Mouse (Mus musculus) spleen, embryonic (tissue): ENCODE results near the gene Tomm22.
"Not testable (repeated sequence)": the region's sequence is repeated elsewhere in the genome, so short reads cannot be mapped to it uniquely, and the experiment has no call there.

Experiments
- CTCF ChIA-PET: fragments of 350-600 bp; sonication (Branson Sonifier 250); formaldehyde crosslinking; loops from one replicate; lab custom pipeline; 2022; lab: Charles Lee

Tomm22 gene

DNA sequence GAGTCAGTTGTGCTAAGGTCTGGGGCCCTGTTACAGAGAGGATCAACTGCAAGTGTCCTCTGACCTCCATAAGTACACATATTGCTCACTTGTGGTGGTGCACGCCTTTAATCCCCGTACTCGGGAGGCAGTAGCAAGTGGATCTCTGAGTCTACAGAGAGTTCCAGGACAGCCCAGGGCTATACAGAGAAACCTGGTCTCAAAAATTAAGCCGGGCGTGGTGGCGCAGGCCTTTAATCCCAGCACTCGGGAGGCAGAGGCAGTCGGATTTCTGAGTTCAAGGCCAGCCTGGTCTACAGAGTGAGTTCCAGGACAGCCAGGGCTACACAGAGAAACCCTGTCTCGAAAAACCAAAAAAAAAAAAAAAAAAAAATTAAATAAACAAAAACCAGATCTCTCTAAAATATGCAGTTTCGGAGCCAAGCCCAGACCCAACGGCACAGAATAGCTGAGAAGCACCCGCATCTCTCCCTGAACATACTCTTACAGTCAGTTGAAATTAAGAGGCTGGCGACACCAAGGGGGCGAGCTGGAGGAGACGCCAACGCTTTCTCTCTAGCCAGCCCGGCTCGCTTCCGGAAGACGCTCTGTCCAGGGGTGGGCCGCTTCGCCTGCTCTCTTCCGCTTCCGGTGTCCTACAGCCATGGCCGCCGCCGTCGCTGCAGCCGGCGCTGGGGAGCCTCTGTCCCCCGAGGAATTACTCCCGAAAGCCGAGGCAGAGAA, at the start of gene Tomm22:
Gene Tomm22 (plus strand): TSS at position 613 of the 723 bp plus-strand sequence.
- CTCF ChIA-PET: interaction anchor here (0.6 kb wide), 1 partner anchor 264 kb away, joined by 3 read pairs; no protein-coding TSS in a partner anchor

DNA sequence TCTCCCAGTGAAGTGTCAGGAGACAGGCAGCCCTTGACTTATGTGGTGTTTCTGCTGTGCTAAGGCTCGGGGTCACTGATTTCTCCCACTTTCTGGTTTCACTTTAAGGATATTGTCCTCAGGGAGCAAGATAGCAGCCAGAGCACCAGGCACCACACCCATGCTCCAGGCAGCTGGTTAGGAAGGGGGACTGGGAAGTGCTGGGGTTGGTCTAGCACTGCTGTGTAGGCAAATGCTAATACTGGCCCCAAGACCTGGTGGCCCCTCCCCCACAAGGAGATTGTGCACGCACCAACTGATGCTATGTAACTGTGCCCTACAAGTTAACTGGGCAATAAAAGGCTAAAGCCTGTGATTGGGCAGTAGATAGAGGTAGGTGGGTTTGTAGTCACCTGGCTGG, 40.2 kb upstream of the Tomm22 start:
- CTCF ChIA-PET: no interaction called here

DNA sequence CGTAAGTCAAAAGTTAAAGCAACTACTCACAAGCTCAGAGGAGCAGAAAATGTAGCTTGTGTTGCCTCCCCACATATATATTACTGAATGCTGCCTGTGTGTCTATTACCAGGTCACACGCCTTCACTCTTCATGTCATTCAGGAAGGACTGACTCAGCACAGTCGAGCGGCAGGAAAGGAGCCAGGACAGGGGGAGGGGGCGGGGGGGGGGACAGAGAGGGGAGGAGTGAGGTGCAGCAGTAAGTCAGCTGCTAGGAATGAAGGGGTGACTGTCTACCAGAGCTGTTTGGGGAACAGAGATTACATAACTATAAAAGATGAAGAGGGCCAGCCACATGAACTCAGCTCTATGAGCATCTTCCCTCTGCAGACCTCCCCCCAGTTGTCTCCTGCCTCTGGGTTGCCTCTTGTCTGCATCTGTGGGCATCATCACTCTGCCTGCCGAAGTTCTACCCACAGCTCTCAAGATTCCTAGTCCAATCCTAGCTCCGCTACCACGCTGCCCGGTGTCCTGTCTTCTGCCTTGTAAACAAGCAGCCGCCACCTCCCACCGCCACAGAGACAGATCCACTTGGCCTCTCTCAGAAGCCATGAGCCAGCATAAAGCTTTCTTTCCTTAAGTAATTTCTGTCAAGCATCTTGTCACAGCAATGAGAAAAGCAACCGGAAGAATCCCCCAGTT, 29.4 kb upstream of the Tomm22 start:
- CTCF ChIA-PET: no interaction called here

DNA sequence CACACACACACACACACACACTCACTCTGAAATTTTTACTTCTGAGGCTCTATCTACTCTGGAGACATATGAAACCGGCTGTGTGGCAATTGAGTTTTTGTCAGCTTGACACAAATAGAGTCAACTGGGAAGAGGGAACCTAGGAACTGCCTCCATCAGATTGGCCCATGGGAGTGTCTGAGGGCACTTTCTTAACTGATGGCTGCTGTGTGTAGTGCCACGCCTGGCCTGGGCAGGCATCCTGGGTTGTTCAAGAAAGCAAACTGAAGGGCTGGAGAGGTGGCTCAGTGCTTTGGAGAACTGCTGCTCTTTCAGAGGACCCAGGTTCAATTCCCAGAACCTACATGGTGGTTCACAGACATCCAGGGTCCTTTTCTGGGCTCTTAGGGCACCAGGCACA, 25.2 kb upstream of the Tomm22 start:
- CTCF ChIA-PET: no interaction called here

DNA sequence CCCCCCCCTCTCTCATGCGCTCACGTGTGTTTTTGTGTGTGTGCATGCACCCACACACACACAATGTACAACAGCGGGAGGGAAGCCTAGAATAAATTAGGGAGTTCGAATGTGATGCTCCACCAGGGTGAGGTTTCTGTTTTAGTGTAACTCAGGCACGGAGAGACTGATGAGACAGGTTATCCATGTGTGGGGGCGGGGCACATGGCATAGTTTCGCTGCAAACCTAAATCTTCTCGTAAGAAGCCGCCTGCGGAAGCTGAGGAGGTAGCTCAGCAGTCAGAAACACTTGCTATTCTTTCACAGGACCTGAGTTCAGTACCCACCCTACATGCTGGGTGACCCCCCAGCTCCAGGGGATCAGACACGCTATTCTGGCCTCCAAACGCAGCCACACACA, 22.5 kb upstream of the Tomm22 start:
- CTCF ChIA-PET: no interaction called here

GRCm38 (mm10) chr15:79650569-79650968, 20.1 kb upstream of the Tomm22 start:
- CTCF ChIA-PET: interaction anchor here (0.8 kb wide), 1 partner anchor 208 kb away, joined by 3 read pairs; no protein-coding TSS in a partner anchor

DNA sequence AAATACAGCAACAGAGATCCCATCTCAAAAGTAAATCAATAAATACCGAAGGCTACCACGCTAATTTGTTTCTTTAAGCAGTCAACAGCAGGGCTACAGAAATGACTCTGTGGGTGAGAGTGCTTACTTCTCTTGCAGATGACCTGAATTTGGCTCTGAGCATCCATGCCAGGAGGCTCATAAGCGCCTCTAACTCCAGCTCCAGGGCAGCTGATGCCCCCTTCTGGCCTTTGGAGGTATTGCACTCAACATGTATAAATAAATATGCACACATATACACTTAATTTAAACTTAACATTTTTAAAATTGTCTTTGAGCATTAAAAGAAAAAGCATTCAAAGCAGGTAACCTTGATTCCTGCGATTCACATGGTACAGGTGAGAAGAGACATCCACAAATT, 19.2 kb upstream of the Tomm22 start:
- CTCF ChIA-PET: interaction anchor here (0.6 kb wide), 1 partner anchor 1802 kb away, joined by 8 read pairs; no protein-coding TSS in a partner anchor

DNA sequence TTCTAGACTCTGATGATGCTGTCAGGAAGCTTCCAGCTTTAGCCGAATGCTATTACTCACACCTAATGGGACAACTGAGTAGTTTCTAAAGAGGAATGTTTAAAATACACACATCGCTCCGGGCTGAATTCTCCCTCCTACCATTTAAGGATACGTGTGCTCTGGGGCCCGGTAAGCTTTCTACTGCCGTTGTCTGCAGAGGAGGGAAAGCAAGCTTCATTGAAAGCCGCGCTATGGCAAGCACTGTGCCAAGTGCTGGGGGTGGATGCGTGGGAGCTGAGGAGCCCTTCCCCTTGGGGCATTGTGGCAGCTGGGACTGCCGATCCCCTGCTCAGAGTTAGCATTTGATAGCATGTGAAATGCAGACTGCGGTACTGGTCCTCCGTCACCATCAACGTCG, 14.2 kb upstream of the Tomm22 start:
- CTCF ChIA-PET: no interaction called here

GRCm38 (mm10) chr15:79657837-79658530, 12.7 kb upstream of the Tomm22 start:
- CTCF ChIA-PET: interaction anchor here (0.9 to 1.1 kb wide), 4 partner anchors 8 to 170 kb away, joined by 3 to 4 read pairs (median 3); no protein-coding TSS in a partner anchor

GRCm38 (mm10) chr15:79658531-79659375, 11.9 kb upstream of the Tomm22 start, which contains the start of the genes Fam227a and Cby1:
Fam227a (minus strand) TSS chr15:79658956.
Cby1 (plus strand) TSS chr15:79659199.
- CTCF ChIA-PET: interaction anchor here (0.9 to 1.1 kb wide), 4 partner anchors 9 to 170 kb away, joined by 3 to 4 read pairs (median 3); no protein-coding TSS in a partner anchor

GRCm38 (mm10) chr15:79661852-79662251, 8.8 kb upstream of the Tomm22 start:
- CTCF ChIA-PET: interaction anchor here (0.7 kb wide), 1 partner anchor 427 kb away, joined by 3 read pairs; no protein-coding TSS in a partner anchor

DNA sequence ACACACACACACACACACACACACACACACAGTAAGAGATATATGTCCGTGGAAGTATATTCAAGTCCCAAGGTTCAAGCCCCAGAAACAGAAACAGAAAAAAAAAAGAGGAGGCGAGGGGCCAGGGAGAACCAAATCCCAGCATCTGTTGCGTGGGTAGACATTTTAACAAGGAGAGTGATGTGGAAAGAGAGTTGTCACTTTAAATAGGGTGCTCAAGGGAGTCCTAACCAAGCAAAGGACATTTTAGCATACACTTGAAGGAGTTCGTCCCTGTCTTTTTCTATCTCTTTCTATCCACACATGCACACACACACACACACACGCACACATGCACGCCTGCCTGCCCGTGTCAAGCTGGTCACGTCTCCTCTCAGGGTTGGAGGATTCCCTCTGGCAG, 6.0 kb upstream of the Tomm22 start:
- CTCF ChIA-PET: no interaction called here

DNA sequence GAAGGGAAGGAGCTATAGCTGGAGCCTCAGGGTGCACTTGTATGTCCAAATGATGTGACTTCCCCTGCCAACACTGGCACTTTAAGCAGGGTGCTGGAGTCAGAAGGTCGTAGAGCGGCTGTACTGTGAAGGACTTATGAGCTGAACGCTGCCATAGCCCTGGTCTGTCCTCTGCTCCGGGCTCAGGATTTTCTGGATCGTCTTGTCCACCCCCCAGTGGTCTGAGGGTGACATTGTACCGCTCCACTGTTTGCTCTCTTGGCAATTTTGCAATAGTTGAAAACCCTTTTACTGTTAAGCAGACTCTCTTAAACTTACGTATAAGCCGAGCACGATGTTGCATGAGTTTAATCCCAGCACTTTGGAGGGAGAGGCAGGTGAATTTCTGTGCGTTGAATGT, 1.5 kb upstream of the Tomm22 start:
- CTCF ChIA-PET: no interaction called here

GRCm38 (mm10) chr15:79670972-79671299, 275 bp downstream of the Tomm22 start:
- CTCF ChIA-PET: interaction anchor here (0.6 kb wide), 1 partner anchor 265 kb away, joined by 3 read pairs; no protein-coding TSS in a partner anchor

GRCm38 (mm10) chr15:79671828-79672348, 1.2 kb downstream of the Tomm22 start:
- CTCF ChIA-PET: not testable (repeated sequence)

DNA sequence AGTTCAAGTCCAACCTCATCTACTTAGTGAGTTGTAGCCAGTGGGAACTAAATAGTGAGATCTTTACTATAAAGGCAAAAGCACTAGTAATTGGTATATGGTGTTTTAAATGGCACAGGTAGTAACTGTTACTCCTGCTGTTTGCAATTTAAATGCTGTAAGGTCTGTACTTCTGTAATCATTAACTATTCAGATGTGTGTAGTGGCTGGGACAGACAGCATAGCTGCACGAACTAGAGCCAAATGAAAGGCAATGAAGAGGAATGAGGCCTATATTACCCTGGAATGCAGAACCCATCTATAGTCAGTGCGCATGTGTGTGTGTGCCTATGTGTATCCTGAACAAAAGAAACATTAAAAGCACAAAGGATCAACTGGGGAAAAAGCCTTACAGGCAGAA, 7.3 kb downstream of the Tomm22 start:
- CTCF ChIA-PET: no interaction called here

GRCm38 (mm10) chr15:79681973-79682372, 11.3 kb downstream of the Tomm22 start:
- CTCF ChIA-PET: no interaction called here

DNA sequence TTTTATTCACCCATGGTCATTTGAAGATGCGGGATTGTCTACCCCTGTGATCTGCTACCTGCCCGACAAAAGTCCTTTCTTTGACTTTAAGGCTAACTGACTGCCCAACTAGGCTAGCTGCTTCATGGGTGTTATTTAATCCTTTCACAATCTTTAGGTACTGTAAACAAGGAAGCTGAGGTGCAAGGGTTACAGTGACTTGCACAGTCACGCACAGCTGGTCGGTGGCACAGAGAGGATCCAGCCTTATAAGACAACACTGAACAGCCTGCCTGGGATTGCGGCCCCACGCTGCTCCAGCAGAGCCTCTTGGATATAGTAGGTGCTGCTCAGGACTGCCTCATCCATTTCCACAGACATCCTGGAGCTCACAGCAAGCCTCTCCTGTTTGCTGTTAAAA, 12.5 kb downstream of the Tomm22 start:
- CTCF ChIA-PET: no interaction called here

DNA sequence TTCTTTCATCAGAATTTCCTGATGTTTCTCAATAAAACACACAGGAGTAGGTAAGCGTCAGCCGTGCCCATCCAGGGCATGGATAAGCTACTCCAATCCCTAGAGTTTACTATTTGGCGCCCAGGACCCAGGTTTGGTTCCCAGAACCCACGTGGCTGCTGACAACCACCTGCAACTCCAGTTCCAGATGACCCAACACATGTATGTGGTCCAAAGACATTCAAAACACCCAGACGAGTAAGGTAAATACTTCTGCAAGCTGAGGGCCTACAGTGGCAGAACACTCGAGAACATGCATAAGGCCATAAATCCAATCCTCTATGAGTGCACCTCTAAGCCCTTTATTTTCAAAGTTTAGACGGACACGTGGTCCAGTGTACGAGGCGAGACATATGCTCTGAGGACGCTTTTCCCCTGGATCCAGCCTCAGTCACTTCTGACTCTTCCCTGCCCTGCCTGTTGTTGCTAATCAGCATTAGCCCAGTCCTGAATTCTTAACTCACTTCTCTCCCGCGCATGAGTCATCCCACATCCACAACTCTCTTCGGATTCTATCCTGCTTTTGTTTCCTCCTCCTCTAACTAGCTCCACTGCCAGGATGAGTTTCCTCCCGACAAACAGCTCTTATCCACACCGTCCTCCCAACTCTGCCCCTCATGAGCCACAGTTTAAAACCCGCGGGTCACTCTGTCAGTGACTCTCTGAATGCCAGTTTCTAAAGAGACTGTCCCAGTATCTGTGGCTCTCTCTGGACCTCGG, 13.2 kb downstream of the Tomm22 start:
- CTCF ChIA-PET: no interaction called here

DNA sequence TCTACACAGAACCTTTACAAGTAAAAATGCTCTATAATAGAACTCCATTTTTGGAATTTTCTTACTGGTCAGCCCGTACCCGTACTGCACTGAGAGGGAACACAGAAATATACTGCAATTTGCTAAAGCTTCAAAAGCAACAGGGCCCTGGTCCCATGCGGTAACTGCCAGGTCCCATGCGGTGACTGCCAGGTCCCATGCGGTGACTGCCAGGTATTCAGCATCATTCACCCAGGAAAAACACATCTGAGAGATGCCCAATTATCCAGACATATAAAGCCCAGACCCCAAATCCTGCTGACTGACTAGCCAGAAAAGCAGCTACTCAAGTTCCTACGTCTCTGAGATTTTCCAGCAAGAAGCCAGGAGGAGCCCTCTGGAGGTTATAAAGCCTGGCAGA, 14.0 kb downstream of the Tomm22 start:
- CTCF ChIA-PET: interaction anchor here (1.2 kb wide), 1 partner anchor 29 kb away, joined by 3 read pairs; no protein-coding TSS in a partner anchor
